Mouse (Mus musculus) A20 (cell line): ENCODE measurements around the gene Arhgef2.
A peak's percentile ranks its signal among the peaks of the same experiment; 100 is the strongest.

Experiments used
- DNase-seq: peaks from one replicate; pipeline ENCODE4 v3.0.0-alpha.2; 2011; ENCODE audit warnings: low read depth, low spot score

Arhgef2 gene

GRCm38 (mm10) chr3:88683814-88684213, 78.0 kb downstream of the Arhgef2 start:
- no peak for DNase-seq

- peak; percentile 21 for DNase-seq
These were observed 78.6 kb downstream of the Arhgef2 start for GRCm38 (mm10) chr3:88684236-88684979.

GRCm38 (mm10) chr3:88684980-88685941, 79.5 kb downstream of the Arhgef2 start, which contains the start of gene Khdc4:
Gene Khdc4, plus strand, starts transcription at chr3:88685803.
- DNase-seq: peak; percentile 97

- DNase-seq: no peak
These were observed 80.2 kb downstream of the Arhgef2 start for GRCm38 (mm10) chr3:88685958-88686451.

- DNase-seq: no peak
These were observed 81.2 kb downstream of the Arhgef2 start for GRCm38 (mm10) chr3:88686734-88687611.

GRCm38 (mm10) chr3:88689079-88689478, 83.3 kb downstream of the Arhgef2 start:
- no peak for DNase-seq

GRCm38 (mm10) chr3:88695545-88695944, 89.8 kb downstream of the Arhgef2 start:
- DNase-seq: no peak
